Mouse (Mus musculus) liver, postnatal 0 days (tissue): ENCODE measurements around the gene Psen2. TPM values are rescaled to one million over a fixed set of nuclear protein-coding genes. Genes with fewer than 3 reads are reported as not detected.
A peak's percentile ranks its signal among the peaks of the same experiment; 100 is the strongest.

Experiments used
- ATAC-seq: fragments of 200-750 bp; cut with Nextera tagmentation; 2 replicates; pipeline ENCODE4 v1.8.0; 2017; ENCODE audit warnings: mild to moderate bottlenecking, moderate library complexity
- DNase-seq: peaks from one replicate; pipeline ENCODE4 v3.0.0-alpha.2; 2016
- H3K27ac ChIP-seq: fragments of 300-500 bp; sonication (generic); 2 replicates; pipeline ENCODE4 v1.5.1; 2014; ENCODE audit warnings: antibody characterized with exemption, moderate library complexity, mild to moderate bottlenecking, low read depth
- H3K27me3 ChIP-seq: fragments of 300-500 bp; sonication (generic); 2 replicates; pipeline ENCODE4 v1.6.1; 2014; ENCODE audit warnings: low read length, control low read depth, mixed read lengths; ENCODE audit not compliant: insufficient read depth
- H3K36me3 ChIP-seq: fragments of 300-500 bp; sonication (generic); replicated peaks from 2 replicates; pipeline ENCODE4 v1.6.1; 2014; ENCODE audit warnings: mild to moderate bottlenecking, control low read depth, low read length, moderate library complexity, mixed read lengths; ENCODE audit not compliant: insufficient read depth
- H3K4me1 ChIP-seq: fragments of 300-500 bp; sonication (generic); 2 replicates; pipeline ENCODE4 v1.6.1; 2014; ENCODE audit warnings: antibody characterized with exemption, mild to moderate bottlenecking, control low read depth; ENCODE audit not compliant: insufficient read depth
- H3K4me2 ChIP-seq: fragments of 300-500 bp; sonication (generic); 2 replicates; pipeline ENCODE4 v1.6.1; 2014; ENCODE audit warnings: low read depth, mild to moderate bottlenecking, low read length, moderate library complexity, mixed read lengths
- H3K4me3 ChIP-seq: fragments of 300-500 bp; sonication (generic); 2 replicates; pipeline ENCODE4 v1.5.1; 2014; ENCODE audit warnings: low read depth, low read length
- H3K9ac ChIP-seq: fragments of 300-500 bp; sonication (generic); replicated peaks from 2 replicates; pipeline ENCODE4 v1.6.1; 2014; ENCODE audit warnings: mild to moderate bottlenecking, moderate library complexity
- H3K9me3 ChIP-seq: fragments of 300-500 bp; sonication (generic); 2 replicates; pipeline ENCODE4 v1.6.1; 2016; ENCODE audit warnings: mild to moderate bottlenecking, control low read depth, low read length, mixed read lengths
- CTCF ChIP-seq: sonication (generic); IDR thresholded peaks from 2 replicates; pipeline ENCODE4 v1.5.1; 2016; ENCODE audit warnings: antibody characterized with exemption, low read depth
- EP300 ChIP-seq: IDR thresholded peaks from 2 replicates; pipeline ENCODE4 v1.6.1; 2016; ENCODE audit warnings: antibody characterized with exemption, low read depth, mild to moderate bottlenecking
- WGBS: fragments of 180-500 bp; shearing (Covaris S2); extraction: QIAGEN DNeasy Blood & Tissue Kit; methylation state at CpG from one replicate; pipeline ENCODE4 v1.1.7; 2014; ENCODE audit not compliant: insufficient replicate concordance; 5-methylcytosine and 5-hydroxymethylcytosine counted together
- polyA plus RNA-seq: library from polyadenylated mRNA; unstranded; fragments of >200 nt; fragmentation: Nextera tagmentation; extraction: Ambion mirVana; gene quantifications from 2 replicates; pipeline ENCODE4 v1.2.1, GENCODE M21; 2015

Psen2 gene
- polyA plus RNA-seq, 1 experiment from 2014 or later: 25.6 TPM

DNA sequence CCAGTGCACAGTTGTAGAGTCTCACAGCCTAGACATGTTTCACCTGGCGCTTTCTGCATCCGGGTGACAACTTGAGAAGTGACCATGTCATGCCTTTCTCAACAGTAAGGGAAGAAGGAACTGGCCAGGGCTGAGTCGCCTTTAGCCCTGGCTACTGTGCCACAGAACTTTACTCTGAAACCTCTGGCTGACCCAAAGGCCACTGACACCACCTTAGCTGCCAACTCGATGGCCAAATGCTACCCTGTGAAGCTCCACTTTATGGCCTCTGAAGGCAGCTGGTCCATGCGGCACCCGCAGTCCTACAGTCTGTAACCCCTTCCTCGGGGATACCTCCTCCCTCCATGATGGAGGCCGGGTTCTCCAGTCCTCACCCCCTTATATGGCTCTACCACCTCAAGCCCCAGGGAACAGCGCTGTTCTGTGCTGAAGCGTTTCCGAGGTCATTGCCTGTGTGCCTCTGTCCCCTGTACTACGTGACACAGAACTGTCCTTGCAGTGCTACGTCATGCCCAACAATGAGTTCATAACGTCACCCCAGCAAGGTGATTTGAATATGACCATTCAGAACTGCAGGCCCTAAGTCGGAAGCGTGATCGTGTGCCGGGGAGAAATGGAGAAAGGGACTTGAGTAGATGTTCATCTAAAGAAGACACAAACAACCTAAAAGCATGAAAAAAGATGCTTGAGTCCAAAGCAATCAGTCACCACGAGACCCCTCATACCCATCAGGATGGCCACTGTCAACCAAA is 42.3 kb downstream of the Psen2 start:
- no peak overlapping the region for H3K4me2 ChIP-seq
- peaks cover 12% of the 10 kb centered on the region for H3K4me1 ChIP-seq
- H3K36me3 ChIP-seq: no peaks in the 10 kb centered on the region
- TF ChIP-seq EP300: no peak
- no peak for TF ChIP-seq CTCF
- peak overlapping the region; percentile 30; the same call in 1 of the 2 replicates for H3K27ac ChIP-seq
- no peak for ATAC-seq
- 83% methylated on average over 19 of the region's 19 CpGs for WGBS
- no peaks in the 10 kb centered on the region for H3K9me3 ChIP-seq
- H3K27me3 ChIP-seq: no peaks in the 10 kb centered on the region
- no peak overlapping the region for H3K4me3 ChIP-seq
- DNase-seq: no peak
- H3K9ac ChIP-seq: no peak overlapping the region

DNA sequence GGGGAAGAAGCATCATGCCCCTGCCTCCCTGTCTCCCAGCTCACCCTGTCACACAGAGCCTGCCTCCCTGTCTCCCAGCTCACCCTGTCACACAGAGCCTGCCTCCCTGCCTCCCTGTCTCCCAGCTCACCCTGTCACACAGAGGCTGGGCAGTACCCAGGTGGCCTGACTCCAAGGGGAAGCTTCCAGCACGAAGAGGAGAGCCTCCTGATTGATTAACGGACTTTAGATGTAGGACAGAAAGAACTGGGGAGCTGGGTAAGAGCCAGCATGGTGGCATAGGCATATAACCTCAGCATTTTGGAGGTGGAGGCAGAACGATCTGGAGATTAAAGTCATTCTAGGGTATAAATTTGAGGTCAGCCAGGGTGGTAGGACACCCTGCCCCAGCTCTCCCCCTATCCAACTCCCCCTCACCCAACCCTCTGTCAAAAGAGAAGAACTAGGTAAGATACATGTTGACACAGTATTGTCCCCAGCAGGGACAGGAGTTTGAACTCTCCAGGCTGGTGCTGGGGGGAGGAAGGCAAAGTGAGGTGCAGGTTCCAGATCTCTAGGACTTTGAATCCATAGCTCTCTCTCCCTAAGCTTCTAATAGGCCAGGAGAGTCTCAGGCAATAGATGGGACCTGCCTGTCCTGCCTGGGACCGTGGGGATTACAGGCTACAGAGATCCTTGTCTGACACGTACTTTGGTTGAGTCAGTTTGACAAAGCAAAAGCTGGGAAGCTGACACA is 46.5 kb downstream of the Psen2 start:
- Histone ChIP-seq H3K27ac (peak overlapping the region; percentile 72), H3K4me2 (no peak overlapping the region), H3K9ac (no peak overlapping the region), H3K4me1 (peaks cover 6% of the 10 kb centered on the region), H3K4me3 (no peak overlapping the region), H3K9me3 (no peaks in the 10 kb centered on the region), H3K27me3 (no peaks in the 10 kb centered on the region), H3K36me3 (no peaks in the 10 kb centered on the region)
- TF ChIP-seq CTCF: no peak
- TF ChIP-seq EP300: no peak
- DNase-seq (no peak), ATAC-seq (peak; percentile 81)
- 54% methylated on average over 5 of the region's 5 CpGs for WGBS

DNA sequence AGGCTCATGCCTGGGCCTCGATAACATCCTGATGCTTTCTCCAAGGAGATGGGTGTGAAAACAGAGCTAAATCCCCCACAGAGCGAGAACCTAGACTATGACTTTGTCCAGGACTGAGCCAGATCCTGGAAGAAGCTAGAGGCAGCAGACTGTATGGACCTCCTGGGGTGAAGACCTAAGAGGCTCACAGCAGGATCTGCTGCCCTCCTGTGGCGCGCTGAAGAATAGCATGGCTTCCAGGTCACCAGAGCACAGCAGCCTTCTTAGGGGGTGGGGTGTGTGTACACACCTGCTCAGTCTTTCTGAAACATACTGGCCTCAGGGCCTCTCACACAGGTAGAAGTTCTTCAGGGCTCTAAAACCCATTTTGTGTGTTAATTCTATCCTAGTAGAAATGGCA is 48.2 kb downstream of the Psen2 start:
- no peaks in the 10 kb centered on the region for H3K27me3 ChIP-seq
- H3K27ac ChIP-seq: no peak overlapping the region
- no peak overlapping the region for H3K4me2 ChIP-seq
- no peaks in the 10 kb centered on the region for H3K9me3 ChIP-seq
- 18% methylated on average over 4 of the region's 4 CpGs for WGBS
- ATAC-seq: peak; percentile 81
- DNase-seq: peak; percentile 68
- H3K36me3 ChIP-seq: no peaks in the 10 kb centered on the region
- no peak overlapping the region for H3K4me3 ChIP-seq
- peak; percentile 99 for TF ChIP-seq CTCF
- TF ChIP-seq EP300: no peak
- H3K4me1 ChIP-seq: peaks cover 10% of the 10 kb centered on the region; the same call in 1 of the 2 replicates
- no peak overlapping the region for H3K9ac ChIP-seq

GRCm38 (mm10) chr1:180212911-180213310 is 50.3 kb downstream of the Psen2 start:
- Histone ChIP-seq H3K27me3 (no peaks in the 10 kb centered on the region), H3K9me3 (no peaks in the 10 kb centered on the region), H3K9ac (no peak overlapping the region), H3K4me2 (no peak overlapping the region), H3K27ac (no peak overlapping the region), H3K36me3 (no peaks in the 10 kb centered on the region), H3K4me3 (no peak overlapping the region), H3K4me1 (peaks cover 10% of the 10 kb centered on the region; the same call in 1 of the 2 replicates)
- DNase-seq: no peak
- 64% methylated on average over 5 of the region's 5 CpGs for WGBS
- TF ChIP-seq CTCF: no peak
- no peak for TF ChIP-seq EP300
- no peak for ATAC-seq

- no peaks in the 10 kb centered on the region for H3K36me3 ChIP-seq
- WGBS: 67% methylated on average over 9 of the region's 9 CpGs
- H3K9ac ChIP-seq: no peak overlapping the region
- no peaks in the 10 kb centered on the region for H3K27me3 ChIP-seq
- no peak for DNase-seq
- peak overlapping the region; percentile 60; the same call in 1 of the 2 replicates for H3K27ac ChIP-seq
- H3K4me3 ChIP-seq: no peak overlapping the region
- H3K4me2 ChIP-seq: no peak overlapping the region
- TF ChIP-seq EP300 (no peak), CTCF (no peak)
- 0 out of 2 replicates have a peak, but pooled peaks cover 10% of the 10 kb centered on the region for H3K4me1 ChIP-seq
- H3K9me3 ChIP-seq: no peaks in the 10 kb centered on the region
- ATAC-seq: peak; percentile 21; the same call in 1 of the 2 replicates
Measured at GRCm38 (mm10) chr1:180210781-180211271, 52.4 kb downstream of the Psen2 start.

GRCm38 (mm10) chr1:180210031-180210432 is 53.2 kb downstream of the Psen2 start:
- TF ChIP-seq CTCF (no peak), EP300 (no peak)
- H3K4me1 ChIP-seq: 0 out of 2 replicates have a peak, but pooled peaks cover 10% of the 10 kb centered on the region
- H3K9ac ChIP-seq: no peak overlapping the region
- DNase-seq (no peak), ATAC-seq (0 out of 2 replicates have a peak, but pooled peaks have one; percentile 16)
- H3K27ac ChIP-seq: peak overlapping the region; percentile 60; the same call in 1 of the 2 replicates
- no peaks in the 10 kb centered on the region for H3K27me3 ChIP-seq
- H3K36me3 ChIP-seq: no peaks in the 10 kb centered on the region
- no peaks in the 10 kb centered on the region; the same call in 1 of the 2 replicates for H3K9me3 ChIP-seq
- WGBS: 50% methylated on average over 4 of the region's 4 CpGs
- H3K4me3 ChIP-seq: no peak overlapping the region
- H3K4me2 ChIP-seq: no peak overlapping the region
